Mouse (Mus musculus): Measurements from ENCODE around the gene Shisa9. TPM values are rescaled to one million over a fixed set of nuclear protein-coding genes. Genes with fewer than 3 reads are reported as not detected.

Shisa9 gene
- total RNA-seq, 2 experiments from 2014 or later: 0.53 TPM; not detected in 1

DNA sequence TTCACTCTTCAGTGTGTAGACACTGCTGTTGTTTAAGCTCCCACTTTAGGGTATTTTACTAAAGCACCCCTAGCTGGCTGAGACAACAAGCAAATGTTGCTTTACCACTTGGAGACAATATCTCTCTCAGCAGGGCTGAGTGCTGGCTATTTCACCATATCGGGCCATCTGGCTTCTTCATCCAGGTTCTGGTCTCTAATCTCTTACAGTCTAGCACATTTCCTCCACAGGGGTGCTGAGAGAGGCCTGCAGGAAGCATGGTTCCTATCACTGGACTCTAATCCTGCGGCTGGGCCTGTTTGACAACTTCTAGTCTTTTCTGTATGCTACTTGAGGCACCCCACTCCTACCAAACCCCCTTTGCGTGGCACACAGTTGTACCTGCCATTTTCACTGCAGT, 51.7 kb downstream of the Shisa9 start:
- no peak for ATAC-seq (replicated peaks; ENCODE audit: low FRiP score, poor library complexity, severe bottlenecking)

DNA sequence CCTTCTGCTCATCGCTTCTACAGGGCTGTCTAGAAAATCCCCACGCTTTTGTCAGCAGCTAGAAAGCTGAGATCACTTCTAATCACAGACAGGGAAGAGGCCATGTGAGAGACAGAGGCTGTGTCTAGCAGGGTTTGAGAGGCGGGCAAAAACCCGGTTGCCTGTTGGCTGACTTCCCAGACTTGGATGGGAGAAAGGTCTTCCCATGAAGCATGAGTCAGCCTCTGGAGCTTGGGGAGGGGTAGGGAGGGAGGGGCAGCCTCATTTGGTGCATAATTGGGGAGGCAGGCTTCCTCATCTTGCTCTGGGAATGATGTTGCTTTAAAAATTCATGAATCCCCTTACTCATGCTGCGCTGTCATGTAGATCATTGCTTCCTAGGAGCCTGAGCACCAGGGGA, 57.0 kb downstream of the Shisa9 start:
- ATAC-seq (replicated peaks; ENCODE audit: low FRiP score, poor library complexity, severe bottlenecking): no peak

DNA sequence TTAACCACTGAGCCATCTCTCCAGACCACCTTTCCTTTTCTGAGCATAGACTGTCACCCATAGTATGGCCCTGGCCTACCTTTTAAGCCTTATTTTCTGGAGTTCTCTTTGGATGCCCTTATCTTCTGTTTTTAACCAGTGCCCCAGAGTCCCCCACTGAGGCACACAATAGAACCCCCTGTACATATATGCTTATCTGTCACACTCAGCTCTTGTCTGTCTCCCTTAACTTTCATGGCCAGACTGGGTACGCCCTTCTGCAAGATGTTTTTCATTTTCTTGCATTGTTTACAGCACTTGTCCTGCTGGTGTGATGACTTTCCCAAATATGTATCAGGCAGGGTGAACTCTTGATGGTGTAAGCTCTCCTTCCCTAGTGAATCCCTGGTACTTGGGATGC, 68.1 kb downstream of the Shisa9 start:
- no peak for ATAC-seq (replicated peaks; ENCODE audit: low FRiP score, poor library complexity, severe bottlenecking)

DNA sequence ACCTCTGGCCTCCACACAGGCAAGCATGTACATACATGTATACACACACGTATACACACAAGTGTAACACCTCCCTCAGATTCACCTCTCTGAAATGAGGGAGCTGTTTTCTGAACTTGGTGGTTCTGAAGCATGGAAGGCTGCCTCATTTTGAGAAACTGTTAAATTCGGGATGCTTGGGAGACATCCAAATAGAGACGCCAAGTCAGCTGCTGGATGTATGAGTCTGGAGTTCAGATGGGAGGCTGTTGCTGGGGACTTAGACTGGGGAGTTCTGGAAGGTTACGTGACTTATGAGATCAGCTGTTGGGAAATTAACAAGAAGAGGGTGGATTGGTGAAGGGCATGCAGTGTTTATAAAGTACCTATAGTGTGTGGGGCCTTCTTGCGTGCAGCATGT, 88.7 kb downstream of the Shisa9 start:
- no peak for ATAC-seq (replicated peaks; ENCODE audit: low FRiP score, poor library complexity, severe bottlenecking)

DNA sequence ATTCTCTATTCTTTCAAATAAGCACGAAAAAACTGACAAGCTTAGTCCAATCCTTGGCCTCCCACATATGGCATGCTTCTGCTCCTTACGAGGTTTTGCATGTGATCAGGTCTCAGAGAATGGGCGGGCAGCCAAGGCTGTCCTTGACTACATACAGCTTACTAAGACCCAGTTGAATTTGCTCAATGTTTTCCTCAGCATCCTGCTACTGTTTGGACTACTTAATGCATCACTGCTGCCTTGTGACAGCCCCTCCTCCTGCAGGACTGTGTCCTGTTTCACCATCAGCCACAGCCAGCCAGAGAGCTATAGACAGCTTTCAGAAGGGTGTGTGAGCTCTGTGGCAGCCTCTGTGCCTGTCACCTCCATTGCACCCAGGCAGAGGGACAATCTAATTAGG, 92.4 kb downstream of the Shisa9 start:
- ATAC-seq (replicated peaks; ENCODE audit: low FRiP score, poor library complexity, severe bottlenecking): no peak

DNA sequence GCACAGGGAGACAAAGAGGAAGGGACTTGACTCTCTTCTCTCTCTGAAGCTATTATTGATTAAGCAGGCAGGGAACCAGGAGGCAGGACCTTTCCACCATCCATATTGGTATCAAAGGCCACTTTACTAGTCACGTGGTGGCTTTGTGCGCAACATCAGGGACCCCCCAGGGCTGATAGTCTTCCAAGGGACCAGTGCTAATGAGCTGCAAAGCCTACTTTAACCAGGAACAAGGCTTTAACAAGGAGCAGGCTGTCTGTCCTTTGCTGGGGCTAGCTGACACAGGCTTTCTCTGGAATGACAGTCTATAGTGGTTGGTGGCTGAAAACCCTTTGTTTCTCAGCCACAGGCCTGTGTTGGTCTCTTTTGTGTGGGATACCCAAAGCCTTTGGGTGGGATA, 92.8 kb downstream of the Shisa9 start:
- no peak for ATAC-seq (replicated peaks; ENCODE audit: low FRiP score, poor library complexity, severe bottlenecking)

DNA sequence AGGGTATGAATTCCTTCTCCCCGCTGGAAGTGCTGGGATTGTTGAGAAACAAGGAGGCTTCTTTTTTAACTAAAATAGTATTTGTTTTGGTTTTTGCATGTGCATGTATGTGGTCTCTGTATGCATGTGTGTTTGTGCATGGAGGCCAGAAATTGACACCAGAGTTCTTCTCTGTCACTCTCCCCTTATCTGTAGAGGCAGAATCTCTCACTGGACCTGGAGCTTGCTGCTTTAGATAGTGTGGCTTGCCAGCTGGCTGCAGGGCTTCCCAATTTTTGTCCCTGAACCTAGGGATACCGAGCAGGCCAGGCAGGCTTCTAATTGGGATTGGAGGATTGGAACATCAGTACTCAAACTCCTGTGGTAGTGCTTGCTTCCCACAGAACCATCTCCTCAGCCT, 99.2 kb downstream of the Shisa9 start:
- no peak for ATAC-seq (replicated peaks; ENCODE audit: low FRiP score, poor library complexity, severe bottlenecking)

DNA sequence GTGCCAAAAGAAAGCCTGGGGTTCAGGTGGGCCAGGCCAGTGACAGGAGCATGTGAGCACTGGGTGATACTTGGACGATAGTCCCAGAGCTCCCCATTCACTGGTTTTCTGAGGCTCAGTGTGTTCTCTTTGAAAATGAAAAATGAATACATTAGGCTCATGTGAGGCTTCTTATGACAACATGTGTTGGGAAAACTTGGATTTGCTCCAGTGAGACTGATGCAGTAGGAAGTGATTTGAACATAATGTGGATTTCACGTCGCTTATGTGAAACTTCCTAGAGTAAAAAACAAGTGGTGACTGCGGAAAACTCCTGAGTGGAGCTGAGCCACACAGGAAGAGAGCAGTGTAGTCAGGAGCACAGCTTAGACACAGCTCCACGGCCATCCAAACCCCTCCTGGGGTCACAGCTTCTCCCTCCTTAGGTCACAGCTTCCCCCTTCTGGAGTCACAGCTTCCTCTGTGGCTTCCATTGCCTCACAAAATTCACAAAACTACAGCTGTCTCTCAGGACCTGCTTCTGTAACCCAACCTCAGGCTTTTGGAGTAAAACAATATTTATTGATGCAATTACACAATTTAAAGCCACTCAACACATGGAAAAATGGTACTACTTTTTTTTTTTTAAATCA, 106.8 kb downstream of the Shisa9 start:
- no peak for ATAC-seq (replicated peaks; ENCODE audit: low FRiP score, poor library complexity, severe bottlenecking)

DNA sequence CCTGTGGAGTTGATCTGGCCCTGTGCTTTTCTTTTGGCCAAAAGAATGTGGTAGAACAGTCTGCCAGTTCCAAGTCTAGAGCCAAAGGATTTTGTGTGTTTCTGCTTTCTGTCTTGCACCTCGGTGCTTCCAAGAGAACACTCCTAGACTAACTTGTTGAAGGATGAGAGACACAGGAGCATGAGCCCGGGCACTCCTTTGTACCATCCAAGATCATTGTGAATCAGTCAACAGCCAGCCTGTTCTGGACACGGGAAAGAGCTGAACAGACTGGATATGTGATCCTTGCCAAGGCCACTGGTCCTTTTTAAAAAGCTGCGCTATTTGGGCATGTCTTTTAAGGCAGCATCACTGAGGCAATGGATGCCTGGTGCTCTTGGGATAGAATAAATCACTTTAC, 109.3 kb downstream of the Shisa9 start:
- ATAC-seq (replicated peaks; ENCODE audit: low FRiP score, poor library complexity, severe bottlenecking): no peak

DNA sequence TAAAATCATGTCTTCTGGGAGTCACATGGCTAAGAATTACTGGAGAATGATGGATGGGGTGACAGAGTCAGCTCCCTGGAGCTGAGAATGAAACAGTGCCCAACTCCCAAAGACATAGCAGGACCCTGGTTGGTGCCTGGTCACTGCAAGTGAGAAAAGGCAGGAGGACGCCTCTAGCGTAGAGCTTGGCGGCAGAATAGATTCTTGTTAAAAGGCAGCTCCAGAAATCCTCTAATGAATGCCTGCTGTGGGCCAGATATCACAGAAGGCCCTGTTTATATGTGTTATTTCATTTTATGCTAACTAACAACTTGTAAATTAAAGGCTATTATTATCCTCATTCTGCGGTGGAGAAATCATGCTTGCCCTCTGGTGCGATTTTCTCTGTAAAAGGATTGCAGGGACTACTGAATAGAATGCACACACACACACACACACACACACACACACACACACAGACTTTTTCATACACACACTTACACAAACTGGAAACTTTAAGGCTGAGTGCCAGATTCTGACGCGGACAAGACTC, 110.9 kb downstream of the Shisa9 start:
- no peak for ATAC-seq (replicated peaks; ENCODE audit: low FRiP score, poor library complexity, severe bottlenecking)

DNA sequence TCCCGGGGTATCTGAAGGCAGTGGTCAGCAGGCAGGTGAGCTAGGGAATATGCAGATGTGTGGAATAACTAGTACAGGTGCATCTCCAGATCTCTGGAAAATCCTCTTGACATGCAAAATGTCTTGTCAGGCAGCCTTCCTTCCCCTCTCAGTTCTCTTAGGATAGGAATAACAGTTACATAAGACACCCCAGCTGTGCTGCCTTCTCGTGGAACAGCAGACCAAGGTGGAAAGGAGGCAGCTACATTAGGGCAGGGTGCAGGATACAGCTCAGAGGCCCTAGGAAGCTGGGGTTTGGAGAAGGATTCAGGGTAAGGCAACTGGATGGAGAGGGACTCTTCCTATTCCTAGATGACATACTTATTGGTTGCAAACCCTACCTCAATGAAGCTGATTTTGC, 111.5 kb downstream of the Shisa9 start:
- ATAC-seq (replicated peaks; ENCODE audit: low FRiP score, poor library complexity, severe bottlenecking): no peak

DNA sequence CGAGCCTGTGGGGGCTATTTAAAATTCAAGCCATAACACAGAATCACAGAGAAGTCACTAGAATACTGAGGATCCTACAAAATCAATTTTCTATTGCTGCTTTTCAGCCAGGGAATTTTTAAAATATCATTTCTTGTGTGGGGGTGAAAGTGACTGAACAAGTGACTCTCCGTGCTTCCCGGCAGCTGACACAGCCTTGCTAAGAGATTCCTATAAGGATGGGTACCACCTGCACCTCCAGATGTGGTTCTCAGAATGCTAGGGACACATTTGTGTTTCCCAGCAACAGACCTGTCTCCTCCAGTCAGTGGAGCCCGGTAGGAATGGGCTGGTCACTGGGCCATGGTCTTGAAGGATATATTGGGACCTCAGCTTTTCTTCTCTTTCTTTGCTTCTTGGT, 124.5 kb downstream of the Shisa9 start:
- ATAC-seq (replicated peaks; ENCODE audit: low FRiP score, poor library complexity, severe bottlenecking): no peak

DNA sequence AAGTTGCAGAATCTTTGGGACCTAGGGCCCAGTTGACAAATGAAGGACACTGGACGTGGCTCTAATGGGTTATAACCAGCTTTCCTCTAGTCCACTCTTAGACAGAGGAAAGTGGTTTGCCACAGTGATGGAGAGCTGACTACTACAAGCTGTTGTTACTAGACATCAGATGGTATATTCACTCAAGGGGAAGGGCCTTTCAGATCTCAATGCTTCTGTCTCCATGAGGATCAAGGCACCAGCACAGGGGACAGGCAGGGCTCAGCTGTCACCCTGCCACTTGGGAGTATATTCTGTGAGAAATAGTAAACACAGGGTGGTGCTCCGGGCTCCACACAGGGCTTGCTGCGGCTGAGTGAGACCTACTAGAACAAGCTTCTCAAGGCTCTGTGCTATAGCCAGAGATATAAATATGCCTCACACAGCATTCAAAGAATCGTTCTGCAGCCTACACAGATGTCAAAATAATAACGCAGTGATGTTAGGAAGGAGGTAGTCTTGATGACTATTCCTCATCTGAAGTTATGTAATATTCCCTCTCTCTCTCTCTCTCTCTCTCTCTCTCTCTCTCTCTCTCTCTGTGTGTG, 127.0 kb downstream of the Shisa9 start:
- ATAC-seq (replicated peaks; ENCODE audit: low FRiP score, poor library complexity, severe bottlenecking): no peak

DNA sequence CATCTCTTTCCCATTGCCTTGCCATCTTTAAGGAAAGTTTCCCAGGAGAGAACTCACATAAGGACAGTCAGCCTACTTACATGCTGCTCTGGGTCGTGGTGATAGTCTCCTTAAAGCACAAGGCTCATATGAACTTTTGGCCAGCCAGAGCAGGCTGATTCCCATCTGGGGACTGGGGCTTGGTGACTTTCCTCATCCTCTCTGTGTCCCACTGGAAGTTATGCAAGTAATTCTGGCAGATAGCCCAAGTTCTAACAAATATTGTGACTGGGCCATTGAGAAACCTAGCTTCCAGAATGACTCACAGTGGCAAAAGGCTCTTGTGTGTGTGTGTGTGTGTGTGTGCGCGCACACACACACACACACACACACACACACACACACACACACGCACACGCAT, 130.5 kb downstream of the Shisa9 start:
- ATAC-seq (replicated peaks; ENCODE audit: low FRiP score, poor library complexity, severe bottlenecking): no peak

DNA sequence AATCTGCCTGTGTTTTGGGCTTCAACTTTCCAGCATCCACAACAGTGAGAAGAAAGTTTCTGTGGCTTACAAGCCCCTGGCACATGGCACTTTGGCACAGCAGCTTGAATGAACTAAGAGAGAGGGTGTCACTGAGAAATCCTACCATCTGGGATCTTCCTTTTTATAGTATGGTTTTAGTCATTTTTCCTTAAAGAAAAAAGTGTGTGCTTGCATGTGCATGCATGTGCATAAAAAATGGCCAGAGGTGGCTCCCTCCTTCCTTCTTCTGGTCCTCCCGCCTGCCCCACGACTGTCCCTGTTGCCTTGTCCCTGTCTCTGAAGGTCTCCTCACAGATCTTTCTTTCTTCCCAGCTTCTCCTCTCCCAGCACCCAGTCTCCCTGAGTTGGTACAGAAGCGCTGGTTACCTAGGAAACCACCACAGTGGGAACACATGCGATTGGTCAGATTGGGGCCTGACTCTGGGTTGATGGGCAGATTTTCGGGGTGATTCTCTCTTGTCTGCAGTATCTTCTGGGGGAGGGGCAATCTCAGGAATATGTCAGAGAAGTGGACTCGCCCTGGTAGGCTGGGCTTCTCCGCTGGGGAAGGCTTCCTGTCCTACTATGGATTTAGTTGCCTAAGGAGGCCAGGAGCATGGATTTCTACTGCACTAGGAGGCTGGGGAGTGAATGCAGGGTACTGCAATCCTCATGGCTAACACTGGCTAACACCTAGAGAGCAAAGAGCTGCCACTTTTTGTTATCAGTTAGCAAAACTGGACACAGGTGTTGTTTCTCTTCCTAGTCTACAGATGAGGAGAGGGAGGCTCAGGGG, 131.3 kb downstream of the Shisa9 start:
- no peak for ATAC-seq (replicated peaks; ENCODE audit: low FRiP score, poor library complexity, severe bottlenecking)

DNA sequence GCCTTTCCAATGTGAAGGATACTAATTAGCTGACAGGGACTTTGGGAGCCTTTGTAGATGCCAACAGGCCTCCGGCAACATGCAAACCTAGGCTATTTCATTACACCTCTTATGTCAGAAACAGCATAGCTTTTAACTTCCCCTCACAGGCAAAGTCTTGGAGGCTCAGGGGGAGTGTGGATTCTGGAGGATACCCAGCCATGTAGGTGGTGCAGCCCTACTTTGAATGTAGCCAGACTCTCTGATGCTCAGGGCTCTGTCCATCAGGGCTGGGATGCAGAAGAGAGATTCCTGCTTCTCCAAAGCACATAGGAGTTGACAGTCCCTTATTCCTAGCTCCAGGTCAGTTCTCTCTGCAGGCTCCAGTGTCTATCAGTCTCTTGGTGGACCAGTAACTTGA, 133.0 kb downstream of the Shisa9 start:
- ATAC-seq (replicated peaks; ENCODE audit: low FRiP score, poor library complexity, severe bottlenecking): no peak

DNA sequence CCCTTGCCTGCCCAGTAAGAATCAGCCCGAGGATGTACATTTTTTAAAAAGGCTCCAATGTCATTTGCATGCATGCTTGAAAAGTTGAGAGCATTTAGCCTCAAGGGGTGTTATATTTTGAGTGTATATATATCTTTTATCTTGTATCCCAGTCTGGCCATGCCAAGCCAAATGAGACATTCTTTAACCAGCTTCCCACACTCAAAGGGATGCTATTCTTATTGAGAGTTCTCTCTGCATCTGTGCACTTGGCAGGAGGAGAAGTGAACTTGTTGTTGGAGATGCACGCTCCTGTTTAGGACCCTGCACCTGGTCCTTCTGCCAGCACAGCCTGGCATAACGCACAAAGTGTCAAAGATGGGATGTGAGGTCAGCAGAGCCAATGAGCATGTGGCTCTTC, 135.6 kb downstream of the Shisa9 start:
- ATAC-seq (replicated peaks; ENCODE audit: low FRiP score, poor library complexity, severe bottlenecking): no peak

DNA sequence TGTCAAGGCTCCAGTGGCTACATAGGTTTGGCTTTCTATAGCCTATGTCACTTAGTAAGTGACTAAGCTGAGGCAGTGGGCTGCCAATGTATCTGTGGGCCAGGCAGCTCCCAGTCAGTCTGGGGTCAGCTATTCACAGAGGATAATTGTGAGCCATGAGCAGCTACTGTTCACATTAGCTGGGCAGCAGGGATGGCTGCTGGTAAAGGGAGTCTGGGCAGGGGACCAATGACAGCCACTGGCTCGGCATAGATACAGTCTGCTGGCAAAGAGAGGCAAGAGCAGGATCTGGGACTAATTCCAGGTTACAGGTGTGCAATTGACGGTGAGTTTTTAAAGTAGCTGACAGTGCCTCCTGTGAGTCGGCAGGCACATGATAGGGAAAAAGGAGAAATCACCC, 145.9 kb downstream of the Shisa9 start:
- ATAC-seq (replicated peaks; ENCODE audit: low FRiP score, poor library complexity, severe bottlenecking): no peak

DNA sequence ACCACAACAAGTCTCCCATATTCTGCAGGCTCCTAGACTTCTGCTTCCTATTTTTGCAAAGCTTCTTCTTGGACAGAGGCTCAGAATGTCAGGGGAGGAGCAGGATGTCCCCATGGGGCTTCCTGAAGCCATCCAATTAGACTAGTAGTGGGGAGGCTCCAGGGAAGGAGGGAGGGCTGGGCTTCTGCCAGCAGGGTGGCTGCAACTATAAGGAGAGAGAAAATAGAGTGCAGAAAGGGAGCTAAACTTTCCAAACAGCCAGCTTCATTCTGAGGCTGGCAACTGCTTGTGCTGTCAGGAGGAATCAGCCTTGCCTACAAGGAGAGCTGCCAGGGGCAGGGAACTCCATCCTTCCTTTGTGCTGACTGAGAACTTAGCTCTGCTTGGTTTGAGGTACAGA, 162.8 kb downstream of the Shisa9 start:
- no peak for ATAC-seq (replicated peaks; ENCODE audit: low FRiP score, poor library complexity, severe bottlenecking)

DNA sequence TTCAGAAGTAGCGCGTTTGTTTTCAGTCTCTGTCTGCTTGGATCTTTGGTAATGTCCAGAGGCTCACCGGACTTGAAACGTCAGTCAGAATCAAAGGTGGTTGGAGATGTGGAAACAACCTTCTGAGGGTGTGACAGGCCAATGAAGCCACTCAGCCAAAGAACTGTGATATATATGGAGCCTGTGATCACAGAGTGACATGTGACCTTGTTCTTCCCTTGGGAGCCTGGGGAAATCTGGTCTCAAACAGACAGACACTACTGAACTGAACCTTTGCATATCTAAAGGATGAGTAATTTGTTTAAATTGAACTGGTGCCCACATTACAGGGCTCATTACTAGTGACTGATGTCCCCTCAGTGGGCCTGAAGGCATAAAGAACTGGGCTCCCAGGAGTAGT, 168.1 kb downstream of the Shisa9 start:
- no peak for ATAC-seq (replicated peaks; ENCODE audit: low FRiP score, poor library complexity, severe bottlenecking)

DNA sequence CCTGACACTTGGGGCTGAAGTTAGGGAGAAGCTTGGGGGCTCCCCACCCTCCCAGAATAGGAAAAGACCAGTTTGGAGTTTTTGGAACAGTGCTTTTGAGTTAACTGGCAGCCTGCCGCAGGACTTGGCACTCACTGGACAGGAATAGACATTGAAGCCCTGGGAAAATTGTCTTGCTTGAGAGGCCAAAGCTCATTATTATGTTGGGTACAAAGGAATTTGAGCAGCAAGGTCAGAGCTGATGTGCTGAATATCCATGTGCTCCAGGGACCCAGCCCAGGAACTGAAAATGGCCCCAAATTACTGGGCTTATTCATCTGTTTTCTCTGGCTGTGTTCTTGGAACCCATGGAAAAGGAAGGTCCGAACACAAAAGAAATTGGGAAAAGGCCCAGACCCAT, 170.6 kb downstream of the Shisa9 start:
- no peak for ATAC-seq (replicated peaks; ENCODE audit: low FRiP score, poor library complexity, severe bottlenecking)
